Mouse (Mus musculus) spleen, adult 2 months (tissue): ENCODE data around the gene Vapa.

Experiments used
- CTCF ChIP-seq: fragments of 200-500 bp; IDR thresholded peaks from 2 replicates; pipeline ENCODE4 v1.5.1; 2011; ENCODE audit warnings: mild to moderate bottlenecking, inconsistent platforms; ENCODE audit not compliant: insufficient read depth, insufficient read length, insufficient replicate concordance; ENCODE audit errors: extremely low read depth
- POLR2A ChIP-seq: fragments of 200-500 bp; IDR thresholded peaks from 2 replicates; pipeline ENCODE4 v1.6.1; 2011; ENCODE audit warnings: low read depth, low read length, inconsistent platforms

- TF ChIP-seq CTCF: no peak
- no peak for TF ChIP-seq POLR2A
Observed at GRCm38 (mm10) chr17:65641734-65642218, 28.4 kb upstream of the Vapa start, which contains the start of gene Txndc2.
